Mouse (Mus musculus) kidney, postnatal 10 days (tissue): ENCODE results near the gene Zfp13.
A peak's percentile ranks its signal among the peaks of the same experiment; 100 is the strongest.
"Not testable (repeated sequence)": the region's sequence is repeated elsewhere in the genome, so short reads cannot be mapped to it uniquely, and the experiment has no call there.

Source experiments
- DNase-seq: peaks from one replicate; pipeline ENCODE4 v3.0.0; 2021; ENCODE audit warnings: mixed read lengths

The Zfp13 gene

DNA sequence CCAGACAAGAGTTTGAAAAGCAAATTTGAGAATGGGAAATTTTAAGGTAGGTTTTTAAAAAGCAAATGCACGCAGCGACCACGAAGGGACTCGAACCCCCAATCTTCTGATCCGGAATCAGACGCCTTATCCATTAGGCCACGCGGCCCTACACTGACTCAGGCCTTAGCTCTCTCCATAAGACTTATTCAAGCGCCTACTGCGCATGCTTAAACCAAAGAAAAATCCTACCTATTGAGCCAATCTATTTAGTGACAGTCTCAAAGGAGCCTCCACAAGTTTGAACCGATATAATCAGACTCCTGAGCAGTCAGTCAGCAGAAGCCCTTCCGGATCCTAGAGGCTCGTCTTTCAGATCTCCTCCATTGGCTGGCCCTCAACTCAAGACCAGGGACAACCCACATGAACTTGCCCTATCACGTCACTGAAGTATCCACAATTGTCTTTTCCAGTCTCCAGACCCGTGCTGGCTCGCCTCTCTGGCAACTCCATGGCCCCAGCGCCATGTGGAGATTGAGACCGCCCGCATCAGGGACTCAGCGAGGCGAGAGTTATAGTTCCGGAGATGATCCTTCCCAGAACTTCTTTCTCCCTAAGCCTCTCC lies 49.0 kb downstream of the Zfp13 start:
- peak; percentile 91 for DNase-seq

DNA sequence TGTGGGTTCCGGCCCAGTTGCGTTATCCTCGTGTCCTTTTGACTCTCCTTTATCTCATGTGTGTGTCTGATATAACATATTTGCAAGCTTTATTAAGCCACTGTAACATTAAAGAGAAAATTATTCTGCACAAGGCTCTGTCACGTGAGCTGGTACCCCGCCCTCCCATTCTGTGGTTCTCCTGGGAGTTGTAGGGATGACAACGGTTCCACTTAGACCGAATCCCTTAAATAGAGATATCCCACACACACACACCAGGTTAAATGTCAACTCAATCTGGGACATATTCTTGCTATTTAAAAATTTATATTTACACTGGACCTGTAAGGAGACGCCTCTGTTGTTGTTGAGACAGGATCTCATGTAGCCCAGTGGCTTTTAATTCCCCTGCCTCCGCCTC lies 49.8 kb downstream of the Zfp13 start:
- no peak for DNase-seq

DNA sequence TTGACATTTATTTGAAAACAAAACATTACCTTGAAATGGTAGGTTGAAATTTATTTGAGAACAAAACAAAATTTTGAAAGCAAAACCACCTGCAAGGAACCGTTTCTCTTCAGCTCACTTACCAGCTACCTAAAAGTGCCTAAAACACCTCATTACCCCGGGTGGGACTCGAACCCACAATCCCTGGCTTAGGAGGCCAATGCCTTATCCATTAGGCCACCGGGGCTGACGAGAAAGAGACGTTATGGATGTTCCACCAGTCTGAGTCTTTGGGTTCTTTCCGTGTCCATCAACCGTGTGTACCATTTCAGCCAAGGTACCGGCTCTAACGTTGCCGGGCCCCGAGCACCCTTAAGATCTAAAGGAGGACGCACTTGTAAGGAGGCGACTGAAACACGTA lies 50.7 kb downstream of the Zfp13 start:
- peak; percentile 82 for DNase-seq

DNA sequence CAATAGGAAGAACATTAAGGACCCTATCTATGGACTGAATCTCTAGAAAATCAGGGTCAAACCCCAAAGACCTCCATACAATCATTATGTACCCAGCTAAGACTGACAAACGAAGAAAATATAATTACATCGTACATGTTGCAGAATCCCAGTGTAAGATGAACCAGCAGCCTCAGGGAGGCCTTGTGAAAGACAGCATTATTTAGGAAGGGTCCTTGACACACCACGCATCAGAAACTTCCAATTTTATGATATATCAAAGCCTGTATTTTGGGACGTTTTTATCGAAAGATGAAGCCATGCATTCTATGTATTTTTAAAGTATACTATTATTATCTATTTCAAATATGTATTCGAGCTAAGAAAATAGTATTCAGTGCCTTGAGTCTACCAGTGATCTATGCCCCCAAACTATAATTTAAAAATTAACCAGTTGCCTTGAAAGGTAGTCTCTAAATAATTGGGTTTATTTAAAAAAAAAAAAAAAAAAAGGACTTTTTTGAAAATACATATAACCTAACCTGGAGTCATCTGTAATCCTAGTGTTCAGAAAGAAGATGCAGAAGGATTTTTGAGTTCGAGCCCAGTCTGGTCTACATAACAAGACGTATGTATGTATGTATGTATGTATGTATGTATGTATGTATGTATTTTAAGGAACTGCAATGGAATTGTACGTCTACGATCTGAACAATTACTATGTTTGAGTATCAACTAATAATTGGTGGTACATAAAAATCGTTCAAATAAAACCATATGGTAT lies 51.4 kb downstream of the Zfp13 start:
- DNase-seq, result no peak

DNA sequence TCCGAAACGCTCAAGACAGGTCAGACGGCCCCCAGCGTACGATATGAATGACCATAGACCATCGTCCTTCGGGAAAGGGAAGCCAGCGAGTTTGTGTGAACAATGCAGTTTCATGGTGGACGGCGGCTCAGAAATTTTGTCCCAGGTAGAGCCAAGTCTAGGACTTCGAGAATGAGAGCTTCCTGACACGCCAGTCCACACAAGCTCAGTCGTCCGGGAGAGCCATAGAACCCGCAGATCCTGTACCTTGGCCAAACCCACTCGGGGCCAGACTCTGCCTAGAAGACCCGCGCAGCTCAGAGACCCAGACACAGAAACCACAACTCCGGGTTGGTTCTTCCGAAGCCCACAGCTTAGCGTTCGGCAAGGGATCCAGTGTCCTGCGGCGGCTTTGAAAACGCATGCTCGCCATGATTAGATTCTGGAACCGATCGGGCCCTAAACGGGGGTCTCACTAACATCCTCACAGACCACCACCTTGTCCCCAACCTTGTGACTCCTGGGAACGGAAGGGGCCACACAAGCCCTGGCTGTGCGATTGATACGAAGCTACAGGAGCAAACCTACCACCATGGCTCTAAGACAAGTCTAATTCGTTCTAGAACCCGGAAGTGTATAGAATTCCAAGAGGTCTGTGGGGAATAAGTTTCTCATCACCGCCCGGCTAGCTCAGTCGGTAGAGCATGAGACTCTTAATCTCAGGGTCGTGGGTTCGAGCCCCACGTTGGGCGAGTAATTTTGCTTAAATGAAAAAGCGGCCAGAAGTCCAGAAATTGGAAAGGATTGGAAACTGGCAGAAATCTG lies 52.4 kb downstream of the Zfp13 start:
- peak; percentile 88 for DNase-seq

DNA sequence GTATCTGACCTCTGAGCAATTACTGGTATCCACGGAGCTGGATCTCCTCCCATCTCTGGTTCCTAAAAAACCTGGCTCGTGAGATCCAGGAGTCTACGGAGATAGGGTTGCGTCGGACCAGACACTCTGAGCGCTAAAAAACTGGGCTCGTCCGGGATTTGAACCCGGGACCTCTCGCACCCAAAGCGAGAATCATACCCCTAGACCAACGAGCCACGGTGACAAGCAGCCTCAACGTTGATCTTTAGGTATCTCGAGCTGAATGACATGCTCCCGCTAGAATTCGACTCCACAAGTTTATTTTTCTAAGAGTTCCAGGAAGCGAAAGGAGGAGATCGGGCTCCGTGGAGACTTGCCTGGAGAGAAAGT lies 53.0 kb downstream of the Zfp13 start:
- peak; percentile 80 for DNase-seq

DNA sequence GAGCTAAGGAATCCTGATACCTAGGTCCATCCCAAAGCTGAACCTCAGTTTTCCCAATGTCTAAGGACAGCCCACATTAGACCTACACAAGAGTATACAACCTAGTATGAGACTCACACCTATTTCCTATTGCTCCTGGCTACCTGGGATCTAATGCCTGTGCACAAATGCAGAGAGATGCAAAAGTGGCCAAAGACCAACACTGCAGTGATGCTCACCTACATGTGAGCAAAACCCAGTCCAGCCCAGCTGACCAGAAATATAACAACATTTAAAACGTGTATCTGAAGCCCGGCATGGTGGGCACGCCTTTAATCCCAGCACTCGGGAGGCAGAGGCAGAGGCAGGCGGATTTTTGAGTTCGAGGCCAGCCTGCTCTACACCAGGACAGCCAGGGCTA lies 53.4 kb downstream of the Zfp13 start:
- no peak for DNase-seq

DNA sequence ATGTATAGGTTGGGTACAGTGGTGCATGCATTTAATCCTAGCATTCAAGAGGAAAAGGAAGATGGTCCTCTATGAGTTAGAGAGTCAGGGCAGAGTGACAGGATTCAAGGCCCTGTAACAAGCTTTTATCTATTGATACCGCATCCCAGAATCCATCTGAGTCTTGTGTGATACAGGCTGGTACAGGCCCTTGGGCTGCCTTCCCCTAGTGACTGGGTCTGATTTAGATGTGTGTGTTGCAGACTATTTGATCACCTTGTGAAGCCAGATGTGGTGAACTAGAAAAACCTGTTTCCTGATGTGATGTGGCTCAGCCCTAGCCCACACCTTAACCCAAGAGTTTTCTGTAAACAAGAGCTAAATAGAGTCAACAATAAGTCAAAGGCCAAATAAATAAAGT lies 54.5 kb downstream of the Zfp13 start:
- DNase-seq, result no peak

DNA sequence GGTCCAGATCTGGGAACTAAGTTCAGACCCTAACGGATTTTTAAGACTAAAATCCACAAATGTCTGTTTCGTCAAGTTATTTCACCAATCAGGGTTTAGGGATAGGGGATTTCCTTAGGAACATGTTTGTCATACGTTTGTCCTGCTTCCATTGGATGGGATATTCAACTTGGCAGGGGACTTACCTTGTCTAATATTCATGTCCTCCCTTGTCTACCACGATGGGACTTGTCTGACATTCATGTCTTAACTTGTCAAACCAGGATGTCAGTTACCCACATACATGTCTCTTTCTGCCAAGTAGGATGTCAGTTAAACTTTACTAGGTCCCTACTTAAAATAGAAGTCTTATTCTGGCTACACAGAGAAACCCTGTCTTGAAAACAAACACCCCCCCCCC lies 55.3 kb downstream of the Zfp13 start:
- no peak for DNase-seq

DNA sequence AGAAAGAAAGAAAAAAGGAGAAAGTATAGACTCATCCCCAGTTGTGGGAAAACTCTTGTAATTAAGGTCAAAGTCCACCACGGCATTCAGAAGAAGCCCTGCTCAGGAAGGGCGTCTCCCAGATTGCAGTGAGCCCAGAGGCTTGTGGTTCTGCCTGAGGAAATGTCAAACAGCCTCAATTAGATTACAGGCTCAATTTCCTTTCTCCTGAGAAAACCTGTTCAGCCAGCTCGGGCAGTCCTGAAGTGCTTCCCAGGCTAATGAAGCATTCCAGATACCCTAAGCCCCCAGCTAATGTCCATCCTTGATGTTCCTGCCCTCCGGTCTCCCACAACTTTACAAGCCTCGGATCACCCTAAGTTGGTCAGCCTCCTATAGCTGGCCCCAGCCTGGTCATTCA lies 56.0 kb downstream of the Zfp13 start:
- DNase-seq, result no peak

DNA sequence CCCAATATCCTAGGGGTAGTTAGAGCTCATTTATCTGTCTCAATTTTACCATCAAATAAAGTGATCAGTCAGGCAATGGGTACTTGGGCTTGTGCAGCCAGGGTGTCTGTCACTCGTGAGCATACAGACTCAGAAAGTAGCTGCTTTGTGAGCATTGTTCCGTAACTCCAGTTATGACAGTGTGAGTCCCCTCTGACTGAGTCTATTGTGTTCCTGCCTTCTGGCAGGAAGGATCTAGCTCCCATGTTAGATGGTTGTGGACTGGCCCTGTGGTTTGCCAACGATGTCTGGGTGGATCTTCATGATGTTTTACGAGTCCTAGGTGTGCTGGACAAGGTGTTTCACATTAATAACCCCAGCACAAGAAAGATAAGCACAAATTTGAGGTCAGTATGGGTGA lies 56.5 kb downstream of the Zfp13 start:
- DNase-seq, result no peak

DNA sequence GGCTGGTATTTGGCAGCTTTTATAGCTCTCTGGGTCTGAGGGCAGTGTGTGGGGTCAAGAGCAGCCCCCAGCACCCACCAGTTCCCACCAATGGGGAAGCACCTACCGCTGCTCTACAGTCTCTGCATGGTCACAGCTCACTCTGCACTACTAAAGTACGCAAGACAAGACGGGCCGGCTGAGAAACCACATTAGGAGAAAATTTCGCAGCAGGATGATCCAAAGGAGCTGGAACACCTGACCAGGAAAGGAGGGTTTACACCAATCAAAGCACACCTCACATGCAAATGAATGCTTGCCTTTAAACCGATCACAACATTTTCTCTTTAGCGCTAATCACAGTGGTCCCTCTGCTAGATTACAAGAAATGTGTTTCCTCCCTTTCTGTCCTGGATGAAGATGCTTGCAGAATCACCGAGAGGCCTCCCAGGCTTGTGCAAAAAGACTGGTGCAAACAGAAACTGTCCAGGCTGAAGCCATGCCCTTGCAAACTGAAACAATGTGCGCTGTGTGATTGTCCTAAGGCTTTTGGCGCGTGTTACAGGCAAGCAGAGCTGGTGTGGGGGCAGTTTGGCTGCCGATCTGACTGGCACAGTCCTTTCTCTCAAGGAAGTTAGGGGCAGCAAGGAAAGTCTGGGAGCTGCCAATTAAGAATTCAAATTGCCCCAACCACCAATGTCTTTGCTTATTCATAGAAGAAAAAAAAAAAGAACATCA lies 57.1 kb downstream of the Zfp13 start:
- DNase-seq, result no peak

DNA sequence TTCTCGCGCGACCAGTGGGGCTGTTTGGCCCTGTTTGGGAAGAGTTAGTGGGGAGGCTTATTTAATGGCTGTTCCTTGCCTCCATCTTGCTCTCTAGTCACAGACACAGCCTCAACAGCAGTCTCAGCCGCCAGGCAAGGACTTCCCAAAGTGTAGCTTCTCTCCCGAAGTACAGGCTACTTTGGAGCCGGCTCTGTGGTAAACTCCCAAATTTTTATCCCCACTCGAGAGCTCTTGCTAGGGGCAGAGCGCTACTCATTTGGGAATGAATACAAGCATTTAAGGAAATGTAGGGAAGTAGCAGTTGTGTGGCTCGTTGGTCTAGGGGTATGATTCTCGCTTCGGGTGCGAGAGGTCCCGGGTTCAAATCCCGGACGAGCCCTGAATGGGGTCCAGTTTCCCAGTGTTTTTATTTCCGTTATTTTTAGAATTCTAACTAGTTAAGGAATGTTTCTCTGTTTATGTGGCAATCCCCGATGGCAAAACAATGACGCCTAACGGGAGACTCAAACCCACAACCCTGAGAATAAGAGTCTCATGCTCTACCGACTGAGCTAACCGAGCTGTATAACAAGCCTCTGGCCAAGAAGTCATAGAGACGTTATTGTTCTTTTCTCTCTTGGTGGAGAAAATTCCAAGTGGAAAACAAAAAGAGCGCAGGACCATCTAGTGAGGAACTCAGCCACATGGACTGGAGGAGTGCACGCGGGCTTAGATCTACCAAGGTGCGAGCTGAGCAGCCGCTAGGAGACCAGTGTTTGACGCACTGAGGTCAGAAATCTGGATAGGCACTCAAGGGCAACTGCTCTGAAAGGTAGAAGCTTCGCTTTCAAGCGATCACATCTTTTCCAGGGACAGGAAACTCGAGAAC lies 58.4 kb downstream of the Zfp13 start:
- peak; percentile 9 for DNase-seq

DNA sequence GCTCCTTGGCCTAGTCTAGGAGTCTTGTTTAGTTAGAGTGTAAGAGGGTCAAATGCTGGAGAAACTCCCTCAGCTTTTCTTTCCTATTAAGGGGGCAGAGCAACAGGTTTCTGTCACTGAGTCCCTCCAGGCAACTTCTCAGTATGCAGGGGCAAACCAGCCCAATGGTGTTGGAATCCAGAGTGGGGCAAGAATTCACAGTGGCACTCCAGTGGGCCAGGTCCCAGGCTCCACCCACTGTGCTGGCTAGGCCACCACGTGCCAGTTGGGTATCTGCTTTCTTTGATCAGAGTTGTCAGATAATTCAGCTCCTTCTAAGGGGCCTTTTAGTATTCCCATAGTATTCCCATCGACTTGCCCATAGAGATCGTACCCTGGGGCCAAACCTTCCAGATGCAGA lies 59.2 kb downstream of the Zfp13 start:
- DNase-seq, result no peak

DNA sequence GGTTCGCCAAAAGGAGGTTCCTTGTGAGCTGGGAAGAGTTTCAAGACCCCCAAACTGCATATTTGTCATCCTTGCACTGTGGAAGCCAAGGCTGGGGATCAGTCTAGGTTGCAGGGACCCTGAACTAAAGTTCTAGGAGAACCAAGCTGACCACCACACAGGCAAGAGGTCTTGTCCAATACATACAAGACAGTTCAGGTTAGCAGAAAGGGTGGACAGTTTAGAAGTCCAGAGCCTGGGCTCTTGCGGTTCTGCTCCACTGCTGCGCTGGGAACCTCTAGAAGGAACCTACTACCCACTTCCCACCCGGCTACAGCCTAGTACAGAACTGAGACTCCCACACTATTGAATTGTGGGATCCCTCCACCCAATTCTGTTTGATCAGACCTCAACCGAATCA lies 59.7 kb downstream of the Zfp13 start:
- DNase-seq, result no peak

DNA sequence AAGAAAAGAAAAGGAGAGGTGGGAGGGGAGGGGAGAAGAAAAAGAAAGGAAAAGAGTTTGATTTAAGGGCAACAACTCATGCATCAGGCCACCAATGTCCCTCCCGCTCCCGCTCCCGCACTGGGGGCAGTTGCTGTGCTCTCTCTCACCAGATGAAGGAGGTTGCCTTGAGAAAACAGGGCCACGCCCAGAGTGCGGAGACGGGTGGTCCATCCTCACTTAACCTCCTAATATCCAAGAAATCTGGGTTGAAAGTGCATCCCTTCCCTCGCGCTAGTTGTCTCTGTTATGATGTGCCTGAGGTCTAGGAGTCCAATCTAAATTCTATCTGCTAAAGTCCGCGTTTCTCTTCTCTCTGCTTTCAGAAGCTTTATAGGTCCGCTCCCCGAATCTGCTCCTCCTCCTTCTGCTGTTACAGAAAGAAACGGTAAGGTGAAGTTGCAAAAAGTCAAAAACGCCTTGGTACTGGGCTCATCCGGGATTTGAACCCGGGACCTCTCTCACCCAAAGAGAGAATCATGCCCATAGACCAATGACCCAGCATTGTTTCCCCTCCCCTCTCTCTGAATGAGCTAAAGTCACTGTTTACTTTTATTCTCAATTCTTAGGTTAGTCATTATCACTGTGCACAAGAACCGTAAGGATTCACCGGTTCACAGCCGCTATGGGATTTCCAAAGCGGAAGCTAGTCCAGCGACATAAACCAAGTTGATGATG lies 60.8 kb downstream of the Zfp13 start:
- peak; percentile 8 for DNase-seq

DNA sequence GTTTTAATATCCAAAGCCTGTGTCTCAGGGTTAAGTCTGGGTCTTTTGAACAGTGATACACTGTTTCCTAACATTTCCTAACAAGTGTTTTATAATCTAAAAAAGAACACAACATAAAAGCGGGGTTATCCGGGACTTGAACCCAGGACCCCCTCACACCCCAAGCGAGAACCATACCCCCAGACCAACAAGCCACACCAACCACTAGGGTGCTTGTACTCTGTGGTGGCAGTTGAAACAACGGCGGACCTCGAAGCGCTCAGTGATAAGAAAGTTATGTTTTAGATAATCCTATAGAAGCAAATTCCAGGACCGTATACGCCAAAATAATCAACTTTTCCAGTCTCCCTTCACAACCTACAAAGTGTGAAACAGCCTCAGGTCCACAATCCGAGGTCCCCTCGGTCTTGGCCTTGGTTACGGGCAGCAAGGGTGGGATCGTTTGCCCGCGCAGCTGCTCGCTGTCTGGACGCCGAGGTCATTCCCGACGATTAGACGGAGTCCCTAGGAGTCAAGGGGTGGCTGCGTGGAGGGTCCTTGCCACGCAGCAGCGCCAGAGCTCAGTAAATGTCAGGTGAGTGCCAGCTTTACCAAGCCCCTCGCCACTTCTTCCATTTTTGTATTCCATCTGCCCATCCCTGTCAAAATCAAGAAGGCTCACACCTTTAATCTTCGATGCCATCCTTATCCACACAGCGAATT lies 61.6 kb downstream of the Zfp13 start:
- no peak for DNase-seq

DNA sequence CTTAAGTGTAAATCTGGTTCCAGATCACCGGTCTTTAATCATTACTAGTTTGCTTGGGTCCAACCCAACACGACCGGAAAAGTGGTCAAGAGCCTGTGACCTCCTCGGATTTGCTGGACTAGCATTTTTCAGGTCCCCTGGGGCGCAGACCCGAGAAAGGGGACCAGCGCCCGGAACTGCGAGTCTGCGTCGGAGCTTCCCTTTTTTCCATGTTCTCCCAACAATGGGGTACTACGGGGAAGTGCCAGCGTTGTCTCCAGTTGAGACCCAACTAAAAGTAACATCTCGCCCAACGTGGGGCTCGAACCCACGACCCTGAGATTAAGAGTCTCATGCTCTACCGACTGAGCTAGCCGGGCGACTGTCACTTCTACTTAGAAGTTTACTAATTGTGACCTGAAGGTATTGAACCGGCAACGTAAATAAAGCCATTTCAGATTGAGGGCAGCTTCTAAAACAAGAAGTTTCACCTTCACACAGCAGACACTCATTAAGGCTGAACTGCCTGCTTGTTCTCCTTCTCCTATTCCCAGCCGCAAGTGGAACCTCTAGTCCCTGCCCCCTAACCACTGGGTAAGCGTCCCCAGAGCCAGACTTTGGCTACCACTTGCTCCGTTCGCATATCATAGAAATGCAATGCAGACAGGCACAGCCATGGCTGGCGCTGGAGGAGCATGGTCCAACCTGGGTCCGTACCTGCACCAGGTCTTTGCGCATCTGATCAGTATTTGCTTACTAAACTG lies 64.1 kb downstream of the Zfp13 start:
- peak; percentile 16 for DNase-seq

DNA sequence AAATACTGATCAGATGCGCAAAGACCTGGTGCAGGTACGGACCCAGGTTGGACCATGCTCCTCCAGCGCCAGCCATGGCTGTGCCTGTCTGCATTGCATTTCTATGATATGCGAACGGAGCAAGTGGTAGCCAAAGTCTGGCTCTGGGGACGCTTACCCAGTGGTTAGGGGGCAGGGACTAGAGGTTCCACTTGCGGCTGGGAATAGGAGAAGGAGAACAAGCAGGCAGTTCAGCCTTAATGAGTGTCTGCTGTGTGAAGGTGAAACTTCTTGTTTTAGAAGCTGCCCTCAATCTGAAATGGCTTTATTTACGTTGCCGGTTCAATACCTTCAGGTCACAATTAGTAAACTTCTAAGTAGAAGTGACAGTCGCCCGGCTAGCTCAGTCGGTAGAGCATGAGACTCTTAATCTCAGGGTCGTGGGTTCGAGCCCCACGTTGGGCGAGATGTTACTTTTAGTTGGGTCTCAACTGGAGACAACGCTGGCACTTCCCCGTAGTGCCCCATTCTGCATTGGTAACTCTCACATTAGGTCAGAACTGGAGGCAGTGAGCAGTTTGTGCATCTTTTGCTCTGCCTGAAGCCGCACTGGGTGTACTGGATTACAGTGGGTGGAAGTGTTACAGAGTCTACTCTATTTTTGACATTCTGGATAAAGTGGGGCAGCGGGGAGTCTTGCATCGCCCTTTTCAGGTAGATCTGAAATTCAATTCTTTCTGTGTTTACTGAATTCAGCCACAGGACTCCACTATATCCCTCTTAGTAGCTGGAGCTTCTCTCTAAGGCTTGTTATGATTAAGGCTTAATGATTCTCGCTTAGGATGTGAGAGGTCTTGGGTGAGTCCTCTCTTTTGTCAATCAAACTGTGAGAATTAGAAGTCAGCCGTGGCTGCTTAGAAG lies 65.4 kb downstream of the Zfp13 start:
- not testable (repeated sequence) for DNase-seq
